Mouse (Mus musculus) bone marrow macrophage, adult 2 months (primary cell): ENCODE results near the gene Iqschfp. TPM values are rescaled to one million over a fixed set of nuclear protein-coding genes. Genes with fewer than 3 reads are reported as not detected.

Source experiments
- H3K27ac ChIP-seq: 2 replicates; pipeline ENCODE4 v1.5.1; 2012; ENCODE audit warnings: low read depth, low read length; ENCODE audit not compliant: insufficient read depth
- H3K4me1 ChIP-seq: 2 replicates; pipeline ENCODE4 v1.6.1; 2012; ENCODE audit warnings: low read length; ENCODE audit not compliant: control insufficient read depth, insufficient read depth
- H3K4me3 ChIP-seq: 2 replicates; pipeline ENCODE4 v1.5.1; 2012; ENCODE audit warnings: mild to moderate bottlenecking, low read length, moderate library complexity; ENCODE audit not compliant: insufficient read depth
- CTCF ChIP-seq: IDR thresholded peaks from 2 replicates; pipeline ENCODE4 v1.5.1; 2012; ENCODE audit warnings: low read depth, mild to moderate bottlenecking, low read length, moderate library complexity
- POLR2A ChIP-seq: IDR thresholded peaks from 2 replicates; pipeline ENCODE4 v1.6.1; 2012; ENCODE audit warnings: mild to moderate bottlenecking, low read depth, low read length, borderline replicate concordance
- polyA plus RNA-seq: library from polyadenylated mRNA; stranded (reverse); fragments of >200 nt; gene quantifications from 2 replicates; pipeline ENCODE4 v1.2.4, GENCODE M21; 2012; ENCODE audit not compliant: missing spikeins, insufficient read depth, insufficient read length

Gene Iqschfp
- polyA plus RNA-seq, 1 experiment = not detected

DNA sequence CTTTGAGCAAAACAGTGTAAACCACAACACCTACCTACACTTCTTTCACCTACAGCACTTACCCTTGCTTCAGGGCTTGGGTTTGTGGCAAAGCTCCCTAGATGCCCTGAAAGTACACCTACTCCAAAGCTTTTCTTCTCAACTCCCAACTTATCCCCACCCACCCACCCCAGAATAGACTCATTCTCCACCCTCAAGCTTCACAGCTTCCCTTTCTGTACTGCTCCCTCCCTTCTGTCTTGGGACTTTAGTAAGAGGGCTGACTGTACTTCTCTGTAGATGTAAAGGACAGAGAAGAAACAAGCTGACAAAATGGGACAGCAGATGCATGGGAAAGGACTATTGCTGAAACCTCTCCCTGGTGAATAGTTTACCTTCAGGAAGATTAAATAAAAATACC is 476.0 kb downstream of the Iqschfp start:
- Histone ChIP-seq H3K4me3 (no peak overlapping the region), H3K27ac (no peak overlapping the region), H3K4me1 (no peaks in the 10 kb centered on the region)
- no peak for TF ChIP-seq POLR2A
- no peak for TF ChIP-seq CTCF

DNA sequence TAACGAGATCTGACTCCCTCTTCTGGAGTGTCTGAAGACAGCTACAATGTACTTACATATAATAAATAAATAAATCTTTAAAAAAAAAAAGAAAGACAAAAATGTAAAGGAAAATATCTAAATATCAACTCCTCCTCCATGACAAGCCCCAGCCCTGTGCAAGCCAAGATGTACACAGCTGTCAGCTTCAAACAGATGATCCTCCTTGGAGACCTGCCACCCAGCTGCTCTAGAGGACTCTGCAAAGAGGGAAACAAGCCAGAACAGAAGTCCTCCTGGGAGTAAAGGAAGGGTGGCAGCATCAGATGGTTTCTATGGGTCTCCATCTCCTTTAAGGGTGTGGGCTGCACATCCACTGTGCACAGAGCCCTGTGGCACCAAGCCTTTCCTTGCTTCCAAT is 480.9 kb downstream of the Iqschfp start:
- no peak for TF ChIP-seq POLR2A
- no peak for TF ChIP-seq CTCF
- Histone ChIP-seq H3K27ac (no peak overlapping the region), H3K4me3 (no peak overlapping the region), H3K4me1 (no peaks in the 10 kb centered on the region)

DNA sequence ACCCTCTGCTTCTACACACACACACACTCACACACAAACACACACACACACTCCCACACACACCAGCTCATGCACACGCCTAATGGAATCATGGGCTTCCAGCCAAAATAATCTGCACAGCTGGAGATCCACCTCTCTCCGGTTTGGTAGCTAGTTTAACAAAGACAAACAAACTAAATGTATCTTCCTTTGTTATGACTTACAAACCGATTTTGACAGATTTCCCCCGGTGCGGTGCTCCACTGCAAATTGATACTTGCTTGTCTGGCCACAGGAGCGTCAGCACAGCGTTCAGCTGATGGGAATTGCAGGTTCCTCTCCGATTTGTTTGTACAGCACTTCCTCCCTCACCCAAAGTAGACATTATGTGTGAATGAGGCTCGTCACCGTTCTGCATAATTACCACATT is 483.1 kb downstream of the Iqschfp start:
- no peak for TF ChIP-seq CTCF
- no peak for TF ChIP-seq POLR2A

DNA sequence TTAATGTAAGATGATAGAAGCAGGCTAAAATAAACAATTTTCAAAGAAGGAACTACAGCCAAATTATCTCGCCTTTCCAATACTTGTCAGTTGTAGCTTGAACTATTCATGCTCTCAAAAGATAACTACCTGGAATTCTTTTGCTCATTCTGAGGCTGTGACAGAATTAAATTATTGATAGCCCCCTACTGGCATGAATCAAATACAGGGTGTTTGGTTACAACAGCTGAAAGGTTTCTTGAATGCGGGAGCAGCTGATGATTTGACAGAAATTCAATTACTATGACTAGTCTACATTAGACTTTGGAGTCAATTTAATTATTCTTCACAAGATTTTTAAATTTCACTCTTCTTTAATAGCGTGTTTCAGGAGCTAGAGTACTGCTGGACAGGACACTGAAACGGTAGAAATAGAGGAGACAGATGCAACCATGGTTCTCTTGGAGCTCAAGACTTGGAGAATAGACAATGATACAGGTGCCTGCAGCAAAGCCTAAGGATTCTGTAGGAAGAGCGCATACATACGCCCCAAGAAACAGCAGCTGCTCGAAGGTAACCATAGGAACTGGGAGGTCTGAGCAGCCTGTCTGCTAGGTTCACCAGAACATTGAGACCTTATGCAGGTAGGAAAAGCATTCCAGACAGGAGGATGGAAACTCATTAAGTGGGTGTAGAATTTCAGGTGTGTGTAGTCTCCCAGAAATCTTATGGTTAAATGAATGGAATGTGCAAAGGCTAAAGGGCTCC is 485.6 kb downstream of the Iqschfp start:
- TF ChIP-seq CTCF (no peak), POLR2A (no peak)
- no peak overlapping the region for H3K4me3 ChIP-seq
- H3K4me1 ChIP-seq = no peaks in the 10 kb centered on the region
- no peak overlapping the region for H3K27ac ChIP-seq

More for the DNA sequence above, 483.1 kb downstream of the Iqschfp start:
- H3K4me1 ChIP-seq = no peaks in the 10 kb centered on the region
- H3K4me3 ChIP-seq = no peak overlapping the region
- no peak overlapping the region for H3K27ac ChIP-seq

DNA sequence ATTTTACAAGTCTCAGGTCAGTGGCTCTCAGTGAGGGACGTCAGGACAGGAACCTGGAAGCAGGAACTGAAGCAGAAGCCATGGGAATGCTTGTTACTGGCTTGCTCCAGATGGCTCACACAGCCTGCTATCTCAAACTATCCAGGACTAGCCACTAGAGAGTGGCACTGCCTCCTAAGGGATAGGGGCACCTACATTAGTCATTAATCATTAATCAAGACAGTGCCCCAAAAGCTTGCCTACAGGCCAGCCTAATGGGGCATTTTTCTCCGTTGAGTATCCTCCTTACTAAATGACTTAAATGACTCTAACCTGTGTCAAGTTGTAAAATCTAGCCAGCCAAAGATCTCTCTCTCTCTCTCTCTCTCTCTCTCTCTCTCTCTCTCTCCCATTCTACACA is 486.8 kb downstream of the Iqschfp start:
- Histone ChIP-seq H3K4me1 (no peaks in the 10 kb centered on the region), H3K4me3 (no peak overlapping the region), H3K27ac (no peak overlapping the region)
- TF ChIP-seq CTCF (no peak), POLR2A (no peak)

DNA sequence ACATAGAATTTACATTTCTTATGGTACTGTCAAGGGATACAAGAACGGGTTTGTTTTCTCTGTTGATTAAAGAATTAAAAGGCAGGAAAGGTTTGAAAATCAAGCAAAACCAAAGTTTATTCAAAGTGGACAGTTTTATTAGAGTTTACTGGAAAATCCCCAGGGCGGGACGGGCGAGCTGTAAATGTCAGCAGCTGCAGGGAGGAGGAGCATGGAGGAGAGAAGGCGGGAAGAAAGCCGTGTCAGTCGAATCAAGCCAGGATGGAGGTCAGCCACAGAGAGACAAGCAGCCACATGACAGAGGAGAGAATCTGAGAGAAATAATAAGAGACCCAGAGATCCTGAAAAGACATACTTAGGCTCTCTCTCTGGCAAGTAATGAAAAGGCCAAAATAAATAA is 487.2 kb downstream of the Iqschfp start:
- no peak overlapping the region for H3K4me3 ChIP-seq
- no peak overlapping the region for H3K27ac ChIP-seq
- TF ChIP-seq CTCF = no peak
- no peak for TF ChIP-seq POLR2A
- no peaks in the 10 kb centered on the region for H3K4me1 ChIP-seq

DNA sequence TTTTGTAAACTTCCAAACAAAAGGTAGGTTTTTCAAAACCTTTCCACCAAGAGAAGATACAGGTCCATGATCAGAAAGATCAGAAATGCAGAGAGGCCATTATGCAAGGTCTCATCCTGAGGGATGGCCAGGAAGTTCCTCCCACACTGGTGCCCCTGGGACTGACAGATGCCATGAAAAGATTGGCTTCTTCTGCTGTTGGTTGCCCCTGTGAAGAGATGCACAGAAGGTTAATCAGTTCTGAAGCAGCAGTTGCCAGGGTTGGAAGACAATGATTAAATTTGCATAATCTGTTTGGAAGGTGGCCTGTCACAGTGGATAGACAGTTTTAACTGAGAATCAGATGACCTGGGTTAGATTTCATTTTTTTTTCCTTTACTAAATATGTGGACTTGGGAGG is 491.6 kb downstream of the Iqschfp start:
- Histone ChIP-seq H3K27ac (no peak overlapping the region), H3K4me3 (no peak overlapping the region), H3K4me1 (no peaks in the 10 kb centered on the region)
- TF ChIP-seq CTCF = no peak
- no peak for TF ChIP-seq POLR2A

DNA sequence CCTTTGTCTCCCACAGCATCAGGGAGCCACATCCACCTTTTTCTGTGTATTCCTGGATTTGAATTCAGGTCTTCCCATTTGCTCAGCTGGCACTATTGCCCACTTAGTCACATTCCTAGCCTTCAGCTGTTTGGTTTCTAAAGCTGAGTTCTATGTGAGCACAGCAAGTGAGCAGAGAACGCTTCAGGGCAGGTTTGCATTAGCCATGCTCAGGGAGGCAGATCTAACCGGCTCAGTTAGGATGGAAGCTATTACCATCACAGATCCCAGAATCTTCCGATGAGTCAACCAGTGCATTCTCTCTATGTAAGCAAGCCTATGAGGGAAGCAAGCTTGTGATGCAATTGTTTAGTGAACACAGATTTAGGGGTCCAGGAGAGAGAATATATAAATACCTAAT is 493.5 kb downstream of the Iqschfp start:
- TF ChIP-seq POLR2A (no peak), CTCF (no peak)
- H3K27ac ChIP-seq = no peak overlapping the region
- H3K4me3 ChIP-seq = no peak overlapping the region
- H3K4me1 ChIP-seq = no peaks in the 10 kb centered on the region

DNA sequence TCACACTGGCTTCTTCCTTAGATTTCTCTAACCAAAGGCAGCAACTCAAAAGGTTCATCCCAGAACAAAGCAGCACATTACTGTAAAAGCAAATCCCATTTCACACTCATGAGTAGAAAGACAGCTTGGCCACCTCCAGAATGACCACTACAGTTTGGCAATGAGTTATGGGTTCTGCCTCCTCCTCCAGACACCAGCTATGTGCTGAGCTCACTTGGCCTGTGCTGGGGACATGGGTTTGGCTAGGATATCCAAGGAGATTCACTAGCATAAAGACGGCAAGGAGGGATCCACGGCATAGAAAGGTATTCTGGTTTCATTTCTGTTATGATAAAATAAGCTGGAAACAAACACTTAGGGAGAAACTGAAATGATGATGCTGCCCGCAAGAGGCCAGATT is 496.0 kb downstream of the Iqschfp start:
- H3K4me3 ChIP-seq = no peak overlapping the region
- no peak for TF ChIP-seq CTCF
- TF ChIP-seq POLR2A = no peak

DNA sequence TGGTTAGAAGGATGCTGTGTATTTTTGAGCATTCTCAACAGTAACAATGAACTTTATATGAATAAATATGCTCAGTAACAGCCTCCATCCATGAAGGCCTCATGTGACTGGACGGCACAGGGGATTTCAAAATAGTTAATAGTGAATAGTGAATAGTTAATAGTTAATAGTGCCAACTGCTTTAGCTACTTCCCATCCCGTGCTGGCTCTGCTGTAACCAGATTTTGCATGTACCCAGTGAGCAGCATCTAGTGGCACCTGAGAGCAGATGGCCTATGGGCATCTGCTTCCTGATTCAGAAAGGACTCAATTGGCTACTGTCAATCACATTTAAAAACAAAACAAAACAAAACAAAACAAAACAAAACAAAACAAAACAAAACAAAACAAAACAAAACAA is 501.5 kb downstream of the Iqschfp start:
- Histone ChIP-seq H3K4me3 (no peak overlapping the region), H3K27ac (no peak overlapping the region), H3K4me1 (no peaks in the 10 kb centered on the region)
- no peak for TF ChIP-seq POLR2A
- no peak for TF ChIP-seq CTCF

More for the DNA sequence above, 496.0 kb downstream of the Iqschfp start:
- no peak overlapping the region for H3K27ac ChIP-seq
- no peaks in the 10 kb centered on the region for H3K4me1 ChIP-seq
